Mouse (Mus musculus) gastrocnemius, postnatal 36 days (tissue): ENCODE data around the gene Lypd3. TPM values are rescaled to one million over a fixed set of nuclear protein-coding genes. Genes with fewer than 3 reads are reported as not detected.

ENCODE experiments used
- DNase-seq, 2 experiments: peaks; one replicate each; pipeline ENCODE4 v3.0.0; 2022
- intact Hi-C: fragments of 180-260 bp; cut with DNase I; formaldehyde crosslinking; loops from one replicate; pipeline ENCODE4 v1.15.1; 2025
- long read RNA-seq, 2 experiments: library from polyadenylated mRNA; stranded (forward); transcript quantifications; one replicate each; pipeline ENCODE4 v2.0.0; 2021
- total RNA-seq, 2 experiments: library from RNA; stranded (reverse); gene quantifications; 2 replicates each; pipeline ENCODE4 v1.2.3; 2021

Lypd3 gene
- not detected for total RNA-seq
- long read RNA-seq, experiment 1, result 0 reads
- long read RNA-seq, experiment 2, result 0 reads

- DNase-seq, result no peak
- intact Hi-C loops, result no loop called here
These were observed at the start of gene Lypd3 for GRCm38 (mm10) chr7:24636264-24636663. TSS of gene Lypd3 (plus strand) at chr7:24636550.

- DNase-seq, result no peak
- intact Hi-C loops, result no loop called here
These were observed 49.5 kb upstream of the Lypd3 start for GRCm38 (mm10) chr7:24586828-24587227.

GRCm38 (mm10) chr7:24587330-24588105, 48.8 kb upstream of the Lypd3 start, which contains the start of the genes Ethe1 and Zfp575:
TSS of gene Ethe1 (plus strand) at chr7:24587543.
TSS of gene Zfp575 (minus strand) at chr7:24587641.
- peak; percentile 40 to 41 for DNase-seq
- intact Hi-C loops, result no loop called here

- intact Hi-C loops, result no loop called here
- DNase-seq, result no peak
These were observed 48.0 kb upstream of the Lypd3 start for GRCm38 (mm10) chr7:24588336-24588735.

GRCm38 (mm10) chr7:24591735-24592134, 44.6 kb upstream of the Lypd3 start:
- no peak for DNase-seq
- intact Hi-C loops, result no loop called here

GRCm38 (mm10) chr7:24592163-24592562, 44.2 kb upstream of the Lypd3 start:
- intact Hi-C loops, result no loop called here
- no peak for DNase-seq

GRCm38 (mm10) chr7:24592781-24593180, 43.6 kb upstream of the Lypd3 start:
- intact Hi-C loops, result no loop called here

GRCm38 (mm10) chr7:24593621-24594308, 42.6 kb upstream of the Lypd3 start:
- DNase-seq, result peak; percentile 65 to 67
- intact Hi-C loops, result no loop called here

More at GRCm38 (mm10) chr7:24592781-24593180, 43.6 kb upstream of the Lypd3 start:
- DNase-seq, result no peak

GRCm38 (mm10) chr7:24594309-24594803, 42.0 kb upstream of the Lypd3 start:
- intact Hi-C loops, result no loop called here
- no peak for DNase-seq

- DNase-seq, result no peak
- intact Hi-C loops, result no loop called here
These were observed 40.9 kb upstream of the Lypd3 start for GRCm38 (mm10) chr7:24595464-24595863.

- DNase-seq, result no peak
- intact Hi-C loops, result no loop called here
These were observed 38.2 kb upstream of the Lypd3 start for GRCm38 (mm10) chr7:24598121-24598520.

GRCm38 (mm10) chr7:24599211-24600067, 36.9 kb upstream of the Lypd3 start:
- intact Hi-C loops, result loop anchor here (2.0 kb wide), 2 partner anchors 43 to 53 kb away; no protein-coding TSS in a partner anchor
- DNase-seq, result no peak

GRCm38 (mm10) chr7:24600941-24601597, 35.3 kb upstream of the Lypd3 start:
- intact Hi-C loops, result loop anchor here (2.0 kb wide), 2 partner anchors 42 to 52 kb away; no protein-coding TSS in a partner anchor
- peak; percentile 89 to 96 for DNase-seq

GRCm38 (mm10) chr7:24605561-24605960, 30.8 kb upstream of the Lypd3 start:
- intact Hi-C loops, result no loop called here

GRCm38 (mm10) chr7:24606046-24606445, 30.3 kb upstream of the Lypd3 start:
- intact Hi-C loops, result no loop called here
- no peak for DNase-seq

More at GRCm38 (mm10) chr7:24605561-24605960, 30.8 kb upstream of the Lypd3 start:
- DNase-seq, result no peak

- DNase-seq, result peak in 1 of 2 experiments; percentile 31
- intact Hi-C loops, result no loop called here
These were observed 28.3 kb upstream of the Lypd3 start for GRCm38 (mm10) chr7:24608017-24608416.

GRCm38 (mm10) chr7:24608561-24608960, 27.8 kb upstream of the Lypd3 start:
- intact Hi-C loops, result no loop called here
- DNase-seq, result no peak

GRCm38 (mm10) chr7:24610144-24610878, 26.0 kb upstream of the Lypd3 start, which contains the start of gene Phldb3:
TSS of gene Phldb3 (plus strand) at chr7:24610763.
- intact Hi-C loops, result no loop called here
- DNase-seq, result no peak
